Comparison of ENCODE assay signal across 8 mouse cellular contexts in the genomic region with DNA sequence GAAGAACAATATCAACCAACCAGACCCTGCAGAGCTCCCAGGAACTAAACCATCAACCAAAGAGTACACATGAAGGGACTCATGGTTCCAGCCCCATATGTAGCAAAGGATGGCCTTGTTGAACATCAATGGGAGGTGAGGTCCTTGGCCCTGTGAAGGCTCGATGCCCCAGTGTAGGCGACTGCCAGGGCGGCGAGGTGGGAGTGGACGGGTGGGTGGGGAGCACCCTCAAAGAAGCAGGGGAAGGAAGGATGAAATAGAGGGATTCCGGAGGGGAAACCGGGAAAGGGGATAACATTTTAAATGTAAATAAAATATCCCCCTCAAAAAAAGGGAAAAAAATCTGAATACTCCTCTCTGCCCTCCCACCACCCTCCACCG. TPM values are rescaled to one million over a fixed set of nuclear protein-coding genes. Genes with fewer than 3 reads are reported as not detected.
DNase-seq lines count a peak whose midpoint lies in the region; ATAC-seq and TF ChIP-seq lines count a peak whose summit lies in the region.

No protein-coding gene starts in this region.

- H3K4me3 ChIP-seq in heart, embryonic 16.5 days (ENCODE audit: low read length), result peak overlapping the region; percentile 86
- H3K4me3 ChIP-seq in CH12.LX (replicated peaks in 1 of 3; ENCODE audit: low read depth in 2 of 3, low read length in 2 of 3, poor library complexity in 1 of 3), result peak overlapping the region; percentile 74 to 99 (median 97)
- peak overlapping the region; percentile 69 for H3K4me3 ChIP-seq in forebrain, embryonic 10.5 days
- peak overlapping the region; percentile 80 for H3K4me3 ChIP-seq in liver, embryonic 13.5 days (replicated peaks)

- no peaks in the 10 kb centered on the region for H3K9me3 ChIP-seq in heart, embryonic 16.5 days (replicated peaks; ENCODE audit: control insufficient read depth, low read length)
- H3K9me3 ChIP-seq in CH12.LX (replicated peaks; ENCODE audit: low read length), result no peaks in the 10 kb centered on the region
- no peaks in the 10 kb centered on the region for H3K9me3 ChIP-seq in forebrain, embryonic 10.5 days
- no peaks in the 10 kb centered on the region for H3K9me3 ChIP-seq in liver, embryonic 13.5 days (replicated peaks)

- DNase-seq in heart, adult 9 months (ENCODE audit: low spot score in 2 of 2), result no peak
- no peak for DNase-seq in CH12.LX (ENCODE audit: extremely low read depth)
- no peak for DNase-seq in forebrain, embryonic 10.5 days (ENCODE audit: extremely low spot score, low spot score)
- DNase-seq in liver, embryonic 13.5 days, result no peak
- no peak for DNase-seq in gastrocnemius, postnatal 36 days

- no peak for ATAC-seq in heart, embryonic 16.5 days (replicated peaks; ENCODE audit: extremely low read depth, insufficient read depth, low FRiP score)
- ATAC-seq in liver, embryonic 13.5 days (ENCODE audit: low read depth), result peak; percentile 19; the same call in 1 of the 2 replicates
- ATAC-seq in inflammation-experienced regulatory T-cells, adult 6 months, result no peak
- ATAC-seq in megakaryocyte progenitor cell, adult 5-6 weeks (replicated peaks; ENCODE audit: poor library complexity), result no peak

- no peaks in the 10 kb centered on the region for H3K27me3 ChIP-seq in heart, embryonic 16.5 days (ENCODE audit: control insufficient read depth, insufficient read depth, low read length)
- no peaks in the 10 kb centered on the region for H3K27me3 ChIP-seq in CH12.LX (replicated peaks)
- no peaks in the 10 kb centered on the region for H3K27me3 ChIP-seq in forebrain, embryonic 10.5 days (ENCODE audit: poor library complexity, severe bottlenecking)
- H3K27me3 ChIP-seq in liver, embryonic 13.5 days, result no peaks in the 10 kb centered on the region

- no peak for TF ChIP-seq RAD21 in CH12.LX (IDR thresholded peaks at IDR 0.05; ENCODE audit: low read depth, low read length)

- no peak for TF ChIP-seq EP300 in CH12.LX (IDR thresholded peaks at IDR 0.05; ENCODE audit: low read length)

- peak overlapping the region; percentile 97 for H3K4me2 ChIP-seq in heart, embryonic 16.5 days (ENCODE audit: low read depth, low read length)
- peak overlapping the region; percentile 93; the same call in 1 of the 2 replicates for H3K4me2 ChIP-seq in CH12.LX (ENCODE audit: insufficient read depth, low read depth, poor library complexity, severe bottlenecking)
- peak overlapping the region; percentile 94 for H3K4me2 ChIP-seq in liver, embryonic 13.5 days

- in situ Hi-C loops in CH12.LX (cut with MboI; ENCODE audit: low pct_ligation_motif_present, low pct_unique_long_range_greater_than_20kb, low sequenced_read_pairs), result no loop called here

- H3K4me1 ChIP-seq in heart, embryonic 16.5 days (ENCODE audit: control insufficient read depth, insufficient read depth, low read length), result peaks cover 12% of the 10 kb centered on the region
- peaks cover 3 to 29% of the 10 kb centered on the region in 2 experiments; a peak in 2 of 4 replicates for H3K4me1 ChIP-seq in CH12.LX (ENCODE audit: control insufficient read depth in 1 of 2, insufficient read depth in 2 of 2)
- peaks cover 18% of the 10 kb centered on the region for H3K4me1 ChIP-seq in forebrain, embryonic 10.5 days
- H3K4me1 ChIP-seq in liver, embryonic 13.5 days (replicated peaks), result peaks cover 57% of the 10 kb centered on the region

- WGBS in heart, embryonic 16.5 days, result 2% methylated on average over 8 of the region's 8 CpGs
- WGBS in forebrain, embryonic 10.5 days, result 5% methylated on average over 8 of the region's 8 CpGs
- 0% methylated on average over 8 of the region's 8 CpGs for WGBS in liver, embryonic 13.5 days (ENCODE audit: insufficient replicate concordance)

- peak overlapping the region; percentile 98 for H3K27ac ChIP-seq in heart, embryonic 16.5 days (ENCODE audit: low read length)
- peak overlapping the region; percentile 54 for H3K27ac ChIP-seq in CH12.LX (ENCODE audit: insufficient read depth, low read depth)
- H3K27ac ChIP-seq in forebrain, embryonic 10.5 days, result peak overlapping the region; percentile 97
- H3K27ac ChIP-seq in liver, embryonic 13.5 days, result peak overlapping the region; percentile 96

- no peak for TF ChIP-seq CTCF in CH12.LX (conservative IDR thresholded peaks at IDR 0.05 in 1 of 2, IDR thresholded peaks at IDR 0.05 in 1 of 2; ENCODE audit: low read depth in 2 of 2, low read length in 2 of 2)

- H3K36me3 ChIP-seq in heart, embryonic 16.5 days (ENCODE audit: control insufficient read depth, insufficient read depth), result no peaks in the 10 kb centered on the region
- peaks cover 0 to 5% of the 10 kb centered on the region in 2 experiments for H3K36me3 ChIP-seq in CH12.LX (replicated peaks in 1 of 2; ENCODE audit: control insufficient read depth in 1 of 2, insufficient read depth in 1 of 2, low read length in 1 of 2)
- H3K36me3 ChIP-seq in forebrain, embryonic 10.5 days (replicated peaks), result peaks cover 9% of the 10 kb centered on the region
- peaks cover 6% of the 10 kb centered on the region; the same call in 1 of the 2 replicates for H3K36me3 ChIP-seq in liver, embryonic 13.5 days

- intact Hi-C loops in gastrocnemius, postnatal 36 days (cut with DNase I), result no loop called here

- no peak for TF ChIP-seq POLR2A in CH12.LX (IDR thresholded peaks at IDR 0.05; ENCODE audit: low read depth, low read length)

- H3K79me2 ChIP-seq in CH12.LX (replicated peaks; ENCODE audit: control insufficient read depth, extremely low read depth, insufficient read depth, poor library complexity, severe bottlenecking), result peaks cover 44% of the 10 kb centered on the region

- peak overlapping the region; percentile 95 for H3K9ac ChIP-seq in heart, embryonic 16.5 days (ENCODE audit: low read length)
- H3K9ac ChIP-seq in CH12.LX (ENCODE audit: insufficient read depth, low read depth), result peak overlapping the region; percentile 98
- H3K9ac ChIP-seq in liver, embryonic 13.5 days, result peak overlapping the region; percentile 88

- dilution Hi-C loops in CH12.LX (cut with MboI; ENCODE audit: extremely low pct_ligation_motif_present, extremely low pct_unique_long_range_greater_than_20kb, low sequenced_read_pairs), result no loop called here

TF ChIP-seq in CH12.LX, 34 proteins besides CTCF, POLR2A, EP300 and RAD21 (continues in another document):
- TF ChIP-seq CHD1 (IDR thresholded peaks at IDR 0.05; ENCODE audit: low read depth, low read length) (no peak), USF2 (conservative IDR thresholded peaks at IDR 0.05; ENCODE audit: low read depth, low read length) (no peak), GABPA (IDR thresholded peaks at IDR 0.05; ENCODE audit: insufficient replicate concordance, low read depth, low read length) (no peak), POLR2AphosphoS2 (IDR thresholded peaks at IDR 0.05; ENCODE audit: low read depth, low read length) (no peak), MXI1 (IDR thresholded peaks at IDR 0.05; ENCODE audit: low read depth, low read length) (no peak), ELF1 (IDR thresholded peaks at IDR 0.05; ENCODE audit: low read depth, low read length) (no peak), PAX5 (IDR thresholded peaks at IDR 0.05; ENCODE audit: low read length) (no peak), USF1 (IDR thresholded peaks at IDR 0.05; ENCODE audit: low read depth, low read length) (no peak), JUN (IDR thresholded peaks at IDR 0.05; ENCODE audit: insufficient read depth, low read depth, low read length) (no peak), MEF2A (IDR thresholded peaks at IDR 0.05; ENCODE audit: borderline replicate concordance, low read depth, low read length) (no peak), SMC3 (IDR thresholded peaks at IDR 0.05; ENCODE audit: low read depth, low read length) (no peak), ETS1 (conservative IDR thresholded peaks at IDR 0.05; ENCODE audit: low read depth, low read length) (no peak)

RNA-seq across cellular contexts. Expression of gene Tbce, which starts 0.5 kb away (rescaled TPM):
- 35.4 and 39.4 TPM in 2 replicates for polyA plus RNA-seq in heart, embryonic 16.5 days (2015; fragmentation: Nextera tagmentation; extraction: Ambion mirVana)
- total RNA-seq in CH12.LX (2012; rRNA removed) (26.5 and 27.2 TPM in 2 replicates), CH12.LX (2014; rRNA removed) (82.1 and 86.4 TPM in 2 replicates)
- 49.7 and 54.4 TPM in 2 replicates for polyA plus RNA-seq in CH12.LX (2012; ENCODE audit: insufficient read length, low read depth)
- 48.4 and 49.7 TPM in 2 replicates for polyA plus RNA-seq in forebrain, embryonic 10.5 days (2016; fragmentation: Nextera tagmentation; extraction: Ambion mirVana)
- polyA plus RNA-seq in liver, embryonic 13.5 days (2015; fragmentation: Nextera tagmentation; extraction: Ambion mirVana), result 31.5 and 37.6 TPM in 2 replicates
- total RNA-seq in gastrocnemius, postnatal 36 days (2021), result 10 to 100 TPM; 12.9 to 15.1 TPM
- 100 to 1,000 TPM in 1 of 3 experiments, 10 to 100 TPM in 2; 72.6 to 120 (median 76.2) TPM for polyA plus RNA-seq in inflammation-experienced regulatory T-cells, adult 6 months (2017; shearing (Covaris generic))
- 52.5 and 69.6 TPM in 2 replicates for total RNA-seq in megakaryocyte progenitor cell, adult 5-6 weeks (2015)
- 39.9 and 55.8 TPM in 2 replicates for total RNA-seq in megakaryocyte progenitor cell, adult 5-6 weeks (2017)

RNA-seq across cellular contexts. Expression of gene Arid4b, which starts 24.1 kb away (rescaled TPM):
- polyA plus RNA-seq in heart, embryonic 16.5 days (2015; fragmentation: Nextera tagmentation; extraction: Ambion mirVana), result 39.5 and 46.7 TPM in 2 replicates
- total RNA-seq in CH12.LX (2012; rRNA removed) (9.7 and 9.9 TPM in 2 replicates), CH12.LX (2014; rRNA removed) (9.2 and 12.1 TPM in 2 replicates)
- 16.4 and 17.1 TPM in 2 replicates for polyA plus RNA-seq in CH12.LX (2012; ENCODE audit: insufficient read length, low read depth)
- 67.2 and 71.4 TPM in 2 replicates for polyA plus RNA-seq in forebrain, embryonic 10.5 days (2016; fragmentation: Nextera tagmentation; extraction: Ambion mirVana)
- 17.8 and 20.0 TPM in 2 replicates for polyA plus RNA-seq in liver, embryonic 13.5 days (2015; fragmentation: Nextera tagmentation; extraction: Ambion mirVana)
- total RNA-seq in gastrocnemius, postnatal 36 days (2021), result 10 to 100 TPM; 10.9 to 11.6 TPM
- 10 to 100 TPM; 49.5 to 68.7 (median 53.9) TPM for polyA plus RNA-seq in inflammation-experienced regulatory T-cells, adult 6 months (2017; shearing (Covaris generic))
- total RNA-seq in megakaryocyte progenitor cell, adult 5-6 weeks (2015), result 21.2 and 24.5 TPM in 2 replicates
- total RNA-seq in megakaryocyte progenitor cell, adult 5-6 weeks (2017), result 23.5 and 34.4 TPM in 2 replicates

RNA-seq across cellular contexts. Expression of gene Ggps1, which starts 24.4 kb away (rescaled TPM):
- polyA plus RNA-seq in heart, embryonic 16.5 days (2015; fragmentation: Nextera tagmentation; extraction: Ambion mirVana), result 38.0 and 43.8 TPM in 2 replicates
- total RNA-seq in CH12.LX (2012; rRNA removed), result 21.6 and 21.9 TPM in 2 replicates
- total RNA-seq in CH12.LX (2014; rRNA removed), result 48.7 and 53.8 TPM in 2 replicates
- polyA plus RNA-seq in CH12.LX (2012; ENCODE audit: insufficient read length, low read depth), result 27.5 and 38.0 TPM in 2 replicates
- 54.8 and 56.3 TPM in 2 replicates for polyA plus RNA-seq in forebrain, embryonic 10.5 days (2016; fragmentation: Nextera tagmentation; extraction: Ambion mirVana)
- 13.4 and 18.2 TPM in 2 replicates for polyA plus RNA-seq in liver, embryonic 13.5 days (2015; fragmentation: Nextera tagmentation; extraction: Ambion mirVana)
- total RNA-seq in gastrocnemius, postnatal 36 days (2021), result 10 to 100 TPM; 10.4 to 11.9 TPM
- 100 to 1,000 TPM in 1 of 3 experiments, 10 to 100 TPM in 2; 88.4 to 108 (median 91.0) TPM for polyA plus RNA-seq in inflammation-experienced regulatory T-cells, adult 6 months (2017; shearing (Covaris generic))
- 19.4 and 21.6 TPM in 2 replicates for total RNA-seq in megakaryocyte progenitor cell, adult 5-6 weeks (2015)
- total RNA-seq in megakaryocyte progenitor cell, adult 5-6 weeks (2017), result 25.1 and 29.2 TPM in 2 replicates
